Mouse (Mus musculus) hindbrain, embryonic 11.5 days (tissue): ENCODE measurements around the gene Nfix. TPM values are rescaled to one million over a fixed set of nuclear protein-coding genes. Genes with fewer than 3 reads are reported as not detected.
"Not testable (repeated sequence)": the region's sequence is repeated elsewhere in the genome, so short reads cannot be mapped to it uniquely, and the experiment has no call there.

ENCODE experiments used
- ATAC-seq: fragments of 200-750 bp; cut with Nextera tagmentation; 2 replicates; pipeline ENCODE4 v1.8.0; 2017; ENCODE audit warnings: mild to moderate bottlenecking, moderate TSS enrichment, moderate library complexity; ENCODE audit not compliant: low FRiP score
- DNase-seq: peaks from one replicate; pipeline ENCODE4 v3.0.0-alpha.2; 2015; ENCODE audit warnings: low spot score
- H3K27ac ChIP-seq: fragments of 300-500 bp; sonication (generic); 2 replicates; pipeline ENCODE4 v1.5.1; 2014; ENCODE audit warnings: mild to moderate bottlenecking, low read depth, low read length
- H3K27me3 ChIP-seq: fragments of 300-500 bp; sonication (generic); 2 replicates; pipeline ENCODE4 v1.6.1; 2014; ENCODE audit warnings: mild to moderate bottlenecking, low read length, moderate library complexity, mixed read lengths; ENCODE audit not compliant: control insufficient read depth, insufficient read depth
- H3K36me3 ChIP-seq: fragments of 300-500 bp; sonication (generic); 2 replicates; pipeline ENCODE4 v1.6.1; 2014; ENCODE audit warnings: mild to moderate bottlenecking, low read length, moderate library complexity, mixed read lengths; ENCODE audit not compliant: control insufficient read depth, insufficient read depth
- H3K4me1 ChIP-seq: fragments of 300-500 bp; sonication (generic); replicated peaks from 2 replicates; pipeline ENCODE4 v1.6.1; 2014; ENCODE audit warnings: low read length, mixed read lengths; ENCODE audit not compliant: control insufficient read depth, insufficient read depth
- H3K4me2 ChIP-seq: fragments of 300-500 bp; sonication (generic); replicated peaks from 2 replicates; pipeline ENCODE4 v1.6.1; 2014; ENCODE audit warnings: mild to moderate bottlenecking, low read depth, low read length
- H3K4me3 ChIP-seq: fragments of 300-500 bp; sonication (generic); 2 replicates; pipeline ENCODE4 v1.5.1; 2014; ENCODE audit warnings: low read depth, low read length
- H3K9ac ChIP-seq: fragments of 300-500 bp; sonication (generic); 2 replicates; pipeline ENCODE4 v1.6.1; 2014; ENCODE audit warnings: low read depth, low read length
- H3K9me3 ChIP-seq: fragments of 300-500 bp; sonication (generic); 2 replicates; pipeline ENCODE4 v1.6.1; 2016; ENCODE audit warnings: low read length; ENCODE audit not compliant: control insufficient read depth
- WGBS: fragments of 180-500 bp; shearing (Covaris S2); extraction: QIAGEN DNeasy Blood & Tissue Kit; methylation state at CpG from one replicate; pipeline ENCODE4 v1.1.7; 2014; 5-methylcytosine and 5-hydroxymethylcytosine counted together
- polyA plus RNA-seq: library from polyadenylated mRNA; unstranded; fragments of >200 nt; fragmentation: Nextera tagmentation; extraction: Ambion mirVana; gene quantifications from 2 replicates; pipeline ENCODE4 v1.2.1, GENCODE M21; 2014

Nfix gene
- polyA plus RNA-seq, 1 experiment from 2014 or later: 3.0 TPM

DNA sequence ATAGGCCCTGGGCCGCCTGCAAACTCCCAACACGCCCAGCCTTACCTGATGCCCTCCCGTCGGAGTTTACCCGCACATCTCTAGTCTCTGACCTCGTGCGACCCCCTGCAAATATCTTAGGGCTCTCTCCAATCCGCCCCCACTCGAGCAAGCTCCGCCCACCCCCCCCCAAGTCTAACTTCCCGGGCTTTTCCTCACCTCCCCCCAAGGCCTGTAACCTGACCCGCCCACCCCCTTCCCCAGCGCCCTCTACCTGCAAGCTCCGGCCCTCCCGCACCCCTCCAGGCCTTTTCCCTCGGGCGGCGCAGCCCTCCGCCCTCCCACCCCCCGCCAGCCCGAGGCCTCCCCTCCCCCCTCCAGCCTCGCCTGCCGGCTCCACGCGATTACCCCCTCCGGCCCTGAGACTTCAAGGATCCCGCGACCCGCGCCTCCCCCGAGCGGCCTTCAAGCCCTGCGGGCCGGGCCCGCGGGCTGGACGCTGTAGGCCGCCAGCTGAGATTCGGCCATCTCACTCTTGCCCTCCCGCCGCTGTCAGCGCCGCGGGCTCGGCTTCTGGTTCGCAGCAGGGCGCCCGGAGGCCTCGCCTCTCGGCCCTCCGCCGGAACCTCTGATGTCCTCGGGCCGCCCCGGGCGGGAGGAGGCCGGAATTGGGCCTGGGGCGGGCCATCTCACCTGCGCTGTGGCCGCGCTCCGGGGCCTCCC, 113.0 kb downstream of the Nfix start:
- no peaks in the 10 kb centered on the region; the same call in 1 of the 2 replicates for H3K36me3 ChIP-seq
- H3K4me2 ChIP-seq: peak overlapping the region; percentile 79
- H3K27me3 ChIP-seq: no peaks in the 10 kb centered on the region
- peak overlapping the region; percentile 76 for H3K4me3 ChIP-seq
- 0 out of 2 replicates have a peak, but pooled peaks cover 2% of the 10 kb centered on the region for H3K4me1 ChIP-seq
- DNase-seq (peak; percentile 67), ATAC-seq (peak; percentile 57)
- peak overlapping the region; percentile 84 for H3K27ac ChIP-seq
- H3K9ac ChIP-seq: peak overlapping the region; percentile 86
- 0% methylated on average over 40 of the region's 62 CpGs for WGBS
- no peaks in the 10 kb centered on the region for H3K9me3 ChIP-seq

DNA sequence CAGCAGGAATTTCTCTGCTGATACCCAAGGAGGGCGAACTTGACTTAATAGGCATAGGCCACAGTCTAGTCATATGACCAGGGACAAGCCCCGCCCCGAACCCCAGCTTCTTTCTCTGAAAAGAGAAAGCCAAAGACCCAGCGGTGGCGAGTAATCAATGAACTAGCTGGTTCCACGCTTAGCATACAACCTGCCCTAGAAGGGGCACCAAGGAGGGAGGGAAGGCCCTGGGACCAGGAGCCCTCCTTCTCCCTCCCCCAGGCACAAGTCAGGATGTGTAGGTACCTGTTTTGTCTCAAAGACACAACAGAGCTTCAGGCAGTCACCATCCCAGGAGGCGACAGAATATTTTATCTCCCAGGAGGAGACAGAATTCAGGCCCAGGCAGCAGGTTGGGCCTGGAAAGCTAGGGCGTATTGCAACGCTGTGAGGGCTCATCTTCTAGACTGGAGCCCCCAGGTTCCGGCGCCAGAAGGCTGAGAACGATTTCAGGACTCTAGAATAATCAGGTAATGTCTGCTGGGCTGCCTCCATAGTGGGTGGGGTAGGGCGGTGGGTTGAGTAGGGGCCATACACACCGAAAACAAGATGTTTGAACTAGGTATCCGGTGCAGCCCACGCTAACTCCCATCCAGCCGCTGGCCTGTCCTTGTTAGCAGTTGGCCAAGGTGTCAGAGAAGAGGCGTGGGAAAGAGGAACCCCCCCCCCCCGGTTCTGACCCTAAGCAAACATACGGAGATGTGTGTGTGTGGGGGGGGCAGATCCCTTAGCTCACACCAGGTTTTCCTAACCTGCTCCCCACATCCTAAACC, 113.7 kb downstream of the Nfix start, which contains the start of gene Trmt1:
Trmt1 (plus strand) TSS at position 117 of the 812 bp plus-strand sequence.
- H3K4me1 ChIP-seq: 0 out of 2 replicates have a peak, but pooled peaks cover 2% of the 10 kb centered on the region
- no peaks in the 10 kb centered on the region for H3K9me3 ChIP-seq
- no peaks in the 10 kb centered on the region; the same call in 1 of the 2 replicates for H3K36me3 ChIP-seq
- H3K4me3 ChIP-seq: peak within 1 kb of the TSS; percentile 76
- no peaks in the 10 kb centered on the region for H3K27me3 ChIP-seq
- ATAC-seq: 0 out of 2 replicates have a peak, but pooled peaks have one; percentile 8
- DNase-seq: peak; percentile 42
- 10% methylated on average over 20 of the region's 20 CpGs for WGBS
- peak within 1 kb of the TSS; percentile 79 for H3K4me2 ChIP-seq
- H3K27ac ChIP-seq: peak within 1 kb of the TSS; percentile 84
- H3K9ac ChIP-seq: peak within 1 kb of the TSS; percentile 86

DNA sequence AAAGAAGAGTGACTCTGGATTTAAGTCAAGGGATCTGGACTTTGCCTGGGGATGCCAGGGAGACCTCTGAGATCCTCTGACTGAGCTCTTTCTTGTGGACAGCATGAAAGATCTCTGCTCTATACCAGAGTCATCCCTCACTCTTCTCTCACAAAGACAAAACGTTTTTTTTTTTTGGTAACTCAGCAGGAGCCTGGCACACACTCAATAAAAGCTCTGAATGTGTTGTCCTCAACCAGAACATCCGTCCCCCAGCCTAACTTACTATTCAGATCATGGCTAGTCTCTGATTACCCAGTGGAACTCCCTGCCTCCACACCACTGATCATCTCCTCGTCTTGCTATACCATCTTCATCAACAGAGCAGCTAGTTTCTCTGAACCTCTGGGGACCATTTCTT, 115.6 kb downstream of the Nfix start:
- Histone ChIP-seq H3K27me3 (no peaks in the 10 kb centered on the region), H3K4me2 (no peak overlapping the region), H3K9me3 (no peaks in the 10 kb centered on the region), H3K36me3 (no peaks in the 10 kb centered on the region; the same call in 1 of the 2 replicates), H3K9ac (no peak overlapping the region), H3K27ac (no peak overlapping the region), H3K4me3 (no peak overlapping the region), H3K4me1 (0 out of 2 replicates have a peak, but pooled peaks cover 2% of the 10 kb centered on the region)
- whole genome bisulfite sequencing: 43% methylated on average over 3 of the region's 3 CpGs
- DNase-seq (no peak), ATAC-seq (no peak)

DNA sequence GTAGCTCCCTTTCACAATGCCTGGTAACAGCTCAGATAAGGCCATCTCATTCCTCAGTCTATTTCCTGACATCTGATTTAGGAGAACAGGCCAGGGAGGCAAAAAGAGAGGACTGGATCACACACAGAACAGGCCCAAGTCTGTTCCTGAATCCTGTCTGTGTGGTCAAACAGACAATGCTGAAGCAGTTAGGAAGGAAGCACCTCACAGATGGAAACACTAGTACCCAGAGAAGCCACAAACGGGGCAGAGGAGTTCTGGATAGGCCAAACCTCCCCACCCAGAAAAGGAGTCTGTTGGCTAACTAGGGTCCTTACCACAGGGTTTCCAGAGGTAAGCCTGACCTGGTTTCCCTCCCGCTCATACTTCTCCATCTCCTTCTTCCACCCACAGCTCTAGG, 117.9 kb downstream of the Nfix start:
- ATAC-seq (no peak), DNase-seq (no peak)
- no peak overlapping the region for H3K4me2 ChIP-seq
- H3K27ac ChIP-seq: no peak overlapping the region
- H3K4me3 ChIP-seq: no peak overlapping the region
- 83% methylated on average over 2 of the region's 2 CpGs for WGBS
- H3K9ac ChIP-seq: no peak overlapping the region
- H3K9me3 ChIP-seq: no peaks in the 10 kb centered on the region
- H3K27me3 ChIP-seq: no peaks in the 10 kb centered on the region
- 0 out of 2 replicates have a peak, but pooled peaks cover 2% of the 10 kb centered on the region for H3K4me1 ChIP-seq
- no peaks in the 10 kb centered on the region; the same call in 1 of the 2 replicates for H3K36me3 ChIP-seq

DNA sequence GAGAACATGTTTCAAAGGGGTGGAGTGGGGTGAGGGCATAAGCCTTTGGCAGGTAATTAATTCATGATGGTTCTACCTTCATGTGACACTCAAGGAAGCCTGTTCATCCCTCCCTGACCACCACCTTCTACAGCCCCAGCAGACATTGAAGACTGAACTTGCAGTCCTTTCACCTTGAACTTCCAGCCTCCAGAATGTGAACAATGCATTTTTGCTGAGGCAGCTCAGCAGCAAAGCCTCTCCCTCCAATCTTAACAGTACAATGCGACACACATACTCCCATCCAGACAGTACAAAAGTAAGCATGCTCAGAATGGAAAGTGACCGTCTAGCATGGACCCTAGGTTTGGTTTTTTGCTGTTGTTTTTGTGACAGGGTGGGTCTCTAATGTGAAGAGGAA, 118.7 kb downstream of the Nfix start:
- Histone ChIP-seq H3K27ac (no peak overlapping the region), H3K36me3 (no peaks in the 10 kb centered on the region; the same call in 1 of the 2 replicates), H3K9me3 (no peaks in the 10 kb centered on the region), H3K4me1 (0 out of 2 replicates have a peak, but pooled peaks cover 2% of the 10 kb centered on the region), H3K4me3 (no peak overlapping the region), H3K27me3 (no peaks in the 10 kb centered on the region), H3K9ac (no peak overlapping the region), H3K4me2 (no peak overlapping the region)
- 90% methylated on average over 2 of the region's 2 CpGs for WGBS
- DNase-seq (no peak), ATAC-seq (no peak)

DNA sequence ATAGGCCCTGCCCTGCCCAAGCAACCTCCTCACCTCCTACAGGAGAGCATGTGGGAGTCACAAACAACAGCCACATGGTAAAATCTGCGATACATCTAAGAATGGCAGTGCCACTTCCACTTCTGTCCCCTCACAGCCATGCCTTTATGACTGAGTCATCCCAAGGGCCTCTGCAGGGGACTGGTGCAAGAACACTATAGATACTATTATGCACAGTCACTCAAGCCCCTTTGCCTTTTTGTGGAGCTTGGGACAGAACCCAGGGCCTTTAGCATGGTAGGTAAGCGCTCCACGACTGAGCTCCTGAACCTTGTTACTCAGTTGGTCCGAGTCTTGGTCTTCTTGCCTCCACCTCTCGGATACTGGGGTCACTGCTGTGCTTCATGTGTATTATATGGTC, 122.8 kb downstream of the Nfix start:
- Histone ChIP-seq H3K4me2 (no peak overlapping the region), H3K27me3 (no peaks in the 10 kb centered on the region), H3K9ac (no peak overlapping the region), H3K4me1 (no peaks in the 10 kb centered on the region), H3K4me3 (no peak overlapping the region), H3K9me3 (no peaks in the 10 kb centered on the region), H3K36me3 (peaks cover 2% of the 10 kb centered on the region; the same call in 1 of the 2 replicates), H3K27ac (no peak overlapping the region)
- ATAC-seq (no peak), DNase-seq (no peak)
- 94% methylated on average over 5 of the region's 5 CpGs for WGBS

DNA sequence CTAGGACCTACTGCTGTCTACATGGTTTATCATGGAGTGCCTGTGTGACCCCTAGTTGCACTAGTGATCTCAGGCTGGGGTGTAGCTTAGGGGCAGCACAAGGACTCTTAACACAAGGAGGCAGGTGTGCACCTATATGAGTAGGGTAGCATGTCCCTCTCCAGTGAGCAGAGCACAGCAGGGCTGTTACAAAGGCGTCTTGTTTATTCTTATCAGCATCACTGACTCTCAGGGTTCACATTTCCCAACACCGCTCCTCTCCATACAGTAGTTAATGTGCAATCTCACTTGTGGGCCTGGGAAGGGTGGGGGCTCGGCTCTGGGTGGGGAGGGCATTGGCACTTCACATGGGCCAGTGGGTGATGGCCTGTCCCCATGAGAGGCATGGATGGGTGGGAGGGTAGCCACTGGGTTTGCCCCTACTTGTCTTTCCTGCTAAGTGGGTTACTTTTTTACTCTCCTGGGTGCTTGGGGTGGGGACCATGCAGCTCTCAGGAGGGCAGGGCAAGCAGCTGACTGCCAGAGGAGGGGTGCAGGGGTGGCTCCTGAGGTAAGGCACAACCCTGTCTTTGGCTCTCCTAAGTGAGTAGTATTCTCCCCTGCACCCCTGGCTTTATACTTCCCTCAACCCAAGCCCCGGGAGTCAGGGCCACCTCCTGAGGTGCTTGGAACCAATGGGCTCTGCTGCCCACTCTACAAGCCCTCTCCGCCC, 129.7 kb downstream of the Nfix start:
- H3K27me3 ChIP-seq, H3K27ac ChIP-seq, H3K36me3 ChIP-seq, DNase-seq, ATAC-seq, H3K9me3 ChIP-seq, H3K9ac ChIP-seq, H3K4me1 ChIP-seq, H3K4me2 ChIP-seq, H3K4me3 ChIP-seq: not testable (repeated sequence)
- WGBS: 85% methylated on average over 5 of the region's 5 CpGs

DNA sequence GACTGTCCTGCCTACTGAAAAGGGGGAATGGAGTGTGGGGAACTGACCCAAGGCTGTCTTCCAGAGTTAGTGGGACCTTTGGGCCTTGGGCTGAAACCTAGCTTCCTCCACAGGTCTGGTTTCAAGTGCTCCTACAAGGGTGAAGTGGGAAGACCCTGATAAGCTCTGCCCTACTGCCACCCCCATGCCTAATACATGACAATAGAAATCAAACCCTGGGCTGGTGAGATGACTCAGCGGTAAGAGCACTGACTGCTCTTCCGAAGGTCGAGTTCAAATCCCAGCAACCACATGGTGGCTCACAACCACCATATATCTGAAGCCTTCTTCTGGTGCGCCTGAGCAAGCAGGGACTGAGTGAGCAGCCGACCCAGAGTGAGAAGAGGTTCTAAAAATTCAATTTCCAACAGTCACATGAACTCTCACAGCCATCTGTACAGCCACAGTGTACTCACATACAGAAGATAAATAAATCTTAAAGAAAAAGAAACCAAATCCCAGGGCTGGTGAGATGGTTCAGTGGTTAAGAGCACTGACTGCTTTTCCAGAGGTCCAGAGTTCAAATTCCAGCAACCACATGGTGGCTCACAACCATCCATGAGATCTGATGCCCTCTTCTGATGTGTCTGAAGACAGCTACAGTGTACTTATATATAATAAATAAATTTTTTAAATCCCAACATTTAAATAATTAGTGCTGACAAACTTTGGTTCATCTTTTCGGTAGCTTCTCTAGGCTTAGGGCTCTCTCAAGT, 131.2 kb downstream of the Nfix start:
- ATAC-seq (no peak), DNase-seq (no peak)
- Histone ChIP-seq H3K4me2 (no peak overlapping the region), H3K9me3 (no peaks in the 10 kb centered on the region), H3K4me3 (no peak overlapping the region), H3K36me3 (no peaks in the 10 kb centered on the region), H3K27ac (no peak overlapping the region), H3K4me1 (no peaks in the 10 kb centered on the region), H3K9ac (no peak overlapping the region), H3K27me3 (no peaks in the 10 kb centered on the region)
- 86% methylated on average over 6 of the region's 6 CpGs for WGBS
